9 mouse cellular contexts compared by ENCODE assay signal in genomic region chr2:167659177-167659846, GRCm38 (mm10). TPM values are rescaled to one million over a fixed set of nuclear protein-coding genes. Genes with fewer than 3 reads are reported as not detected.
DNase-seq lines count a peak whose midpoint lies in the region; ATAC-seq and TF ChIP-seq lines count a peak whose summit lies in the region.
"Had no signal": no experiment of that assay in that cellular context is flagged by ENCODE, and none has a peak within 500 bp of the region (broad histone marks: within the 10 kb centered on the region; RNA-seq: fewer than 3 reads in every experiment).

No protein-coding gene starts in this region.

- peak overlapping the region; percentile 97 for H3K4me2 ChIP-seq in heart, embryonic 11.5 days
- H3K4me2 ChIP-seq in hindbrain, embryonic 11.5 days (replicated peaks; ENCODE audit: low read depth, low read length) = peak overlapping the region; percentile 79; the same call in 1 of the 2 replicates
- H3K4me2 ChIP-seq in lung, postnatal 0 days (replicated peaks; ENCODE audit: low read depth, low read length) = peak overlapping the region; percentile 86

- TF ChIP-seq EP300 in lung, postnatal 0 days (IDR thresholded peaks at IDR 0.05) = no peak

- no peak for ATAC-seq in heart, embryonic 11.5 days (replicated peaks; ENCODE audit: insufficient number of reproducible peaks, low FRiP score, low TSS enrichment)
- ATAC-seq in hindbrain, embryonic 11.5 days (ENCODE audit: low FRiP score) = no peak
- ATAC-seq in lung, postnatal 0 days = peak; percentile 11

- DNase-seq in heart, adult 11 months = no peak
- DNase-seq in hindbrain, embryonic 11.5 days (ENCODE audit: low spot score) = no peak
- DNase-seq in lung, postnatal 0 days (ENCODE audit: low spot score) = peak; percentile 69
- DNase-seq in layer of hippocampus, adult 8-10 months (ENCODE audit: low spot score in 2 of 2) = no peak
- no peak for DNase-seq in cerebellum, postnatal 10 days
- DNase-seq in thymus, postnatal 36 days = no peak

- no peak overlapping the region for H3K4me3 ChIP-seq in heart, embryonic 11.5 days (ENCODE audit: low read depth, low read length)
- peak overlapping the region; percentile 89 for H3K4me3 ChIP-seq in E14TG2a.4 (replicated peaks; ENCODE audit: low read length)
- 0 out of 2 replicates have a peak overlapping the region, but pooled peaks have one; percentile 1 for H3K4me3 ChIP-seq in hindbrain, embryonic 11.5 days (ENCODE audit: low read depth, low read length)
- peak overlapping the region; percentile 80; the same call in 1 of the 2 replicates for H3K4me3 ChIP-seq in lung, postnatal 0 days (ENCODE audit: low read depth, low read length)

- TF ChIP-seq CTCF in E14TG2a.4 (conservative IDR thresholded peaks at IDR 0.05; ENCODE audit: low read length) = no peak
- TF ChIP-seq CTCF in lung, postnatal 0 days (IDR thresholded peaks at IDR 0.05) = no peak

- 0 out of 2 replicates have a peak, but pooled peaks cover 5% of the 10 kb centered on the region for H3K27me3 ChIP-seq in heart, embryonic 11.5 days (ENCODE audit: control insufficient read depth, insufficient read depth, low read length)
- peaks cover 24% of the 10 kb centered on the region for H3K27me3 ChIP-seq in E14TG2a.4 (ENCODE audit: insufficient read depth, low read length)
- H3K27me3 ChIP-seq in hindbrain, embryonic 11.5 days (ENCODE audit: control insufficient read depth, insufficient read depth, low read length) = peaks cover 4% of the 10 kb centered on the region; the same call in 1 of the 2 replicates
- H3K27me3 ChIP-seq in lung, postnatal 0 days (replicated peaks; ENCODE audit: insufficient read depth, low read length) = no peaks in the 10 kb centered on the region

- H3K36me3 ChIP-seq in heart, embryonic 11.5 days (ENCODE audit: control insufficient read depth, insufficient read depth, low read length) = no peaks in the 10 kb centered on the region
- H3K36me3 ChIP-seq in E14TG2a.4 (ENCODE audit: insufficient read depth, low read length) = peaks cover 33% of the 10 kb centered on the region
- no peaks in the 10 kb centered on the region for H3K36me3 ChIP-seq in hindbrain, embryonic 11.5 days (ENCODE audit: control insufficient read depth, insufficient read depth, low read length)
- no peaks in the 10 kb centered on the region for H3K36me3 ChIP-seq in lung, postnatal 0 days (ENCODE audit: insufficient read depth, low read length)

- H3K27ac ChIP-seq in heart, embryonic 11.5 days (ENCODE audit: low read depth, low read length) = no peak overlapping the region
- H3K27ac ChIP-seq in hindbrain, embryonic 11.5 days (ENCODE audit: low read depth, low read length) = no peak overlapping the region; the same call in 1 of the 2 replicates
- peak overlapping the region; percentile 84 for H3K27ac ChIP-seq in lung, postnatal 0 days (ENCODE audit: low read length)

- peaks cover 29% of the 10 kb centered on the region for H3K4me1 ChIP-seq in heart, embryonic 11.5 days (ENCODE audit: control insufficient read depth, insufficient read depth, low read length)
- peaks cover 47% of the 10 kb centered on the region for H3K4me1 ChIP-seq in E14TG2a.4 (replicated peaks; ENCODE audit: low read depth, low read length)
- H3K4me1 ChIP-seq in hindbrain, embryonic 11.5 days (replicated peaks; ENCODE audit: control insufficient read depth, insufficient read depth, low read length) = peaks cover 4% of the 10 kb centered on the region; the same call in 1 of the 2 replicates
- H3K4me1 ChIP-seq in lung, postnatal 0 days (ENCODE audit: insufficient read depth, low read depth, low read length) = peaks cover 30% of the 10 kb centered on the region

- 65% methylated on average over 10 of the region's 10 CpGs for WGBS in heart, embryonic 11.5 days (ENCODE audit: insufficient replicate concordance)
- WGBS in hindbrain, embryonic 11.5 days = 70% methylated on average over 10 of the region's 10 CpGs
- 50% methylated on average over 10 of the region's 10 CpGs for WGBS in lung, postnatal 0 days

- H3K9ac ChIP-seq in heart, embryonic 11.5 days (ENCODE audit: low read depth, low read length) = no peak overlapping the region
- peak overlapping the region; percentile 83; the same call in 1 of the 2 replicates for H3K9ac ChIP-seq in hindbrain, embryonic 11.5 days (ENCODE audit: low read depth, low read length)
- 0 out of 2 replicates have a peak overlapping the region, but pooled peaks have one; percentile 19 for H3K9ac ChIP-seq in lung, postnatal 0 days (replicated peaks; ENCODE audit: low read depth)

- H3K9me3 ChIP-seq in heart, embryonic 11.5 days (replicated peaks; ENCODE audit: control insufficient read depth, low read length) = no peaks in the 10 kb centered on the region
- H3K9me3 ChIP-seq in E14TG2a.4 (ENCODE audit: low read length) = no peaks in the 10 kb centered on the region
- no peaks in the 10 kb centered on the region for H3K9me3 ChIP-seq in hindbrain, embryonic 11.5 days (ENCODE audit: control insufficient read depth, low read length)
- no peaks in the 10 kb centered on the region for H3K9me3 ChIP-seq in lung, postnatal 0 days (ENCODE audit: low read length)

RNA-seq across cellular contexts. Expression of gene Gm20431, which starts 2.0 kb away (rescaled TPM):
- polyA plus RNA-seq in heart, embryonic 11.5 days (2014; fragmentation: Nextera tagmentation; extraction: Ambion mirVana) = 1.9 and 5.2 TPM in 2 replicates
- polyA plus RNA-seq in hindbrain, embryonic 11.5 days (2014; fragmentation: Nextera tagmentation; extraction: Ambion mirVana) = 4.0 and 8.4 TPM in 2 replicates
- 5.2 and 8.4 TPM in 2 replicates for polyA plus RNA-seq in lung, postnatal 0 days (2015; fragmentation: Nextera tagmentation; extraction: Ambion mirVana)
- 10 to 100 TPM; 35.0 to 46.6 (median 40.9) TPM for total RNA-seq in layer of hippocampus, adult 8-10 months (2022)
- total RNA-seq: neutrophil, adult 5-6 weeks had no signal

RNA-seq across cellular contexts. Expression of gene Ube2v1, which starts 27.4 kb away (rescaled TPM):
- 195 and 211 TPM in 2 replicates for polyA plus RNA-seq in heart, embryonic 11.5 days (2014; fragmentation: Nextera tagmentation; extraction: Ambion mirVana)
- polyA plus RNA-seq in hindbrain, embryonic 11.5 days (2014; fragmentation: Nextera tagmentation; extraction: Ambion mirVana) = 237 and 257 TPM in 2 replicates
- 166 and 184 TPM in 2 replicates for polyA plus RNA-seq in lung, postnatal 0 days (2015; fragmentation: Nextera tagmentation; extraction: Ambion mirVana)
- 100 to 1,000 TPM; 196 to 224 (median 216) TPM for total RNA-seq in layer of hippocampus, adult 8-10 months (2022)

RNA-seq across cellular contexts. Expression of gene Cebpb, which starts 29.4 kb away (rescaled TPM):
- polyA plus RNA-seq in heart, embryonic 11.5 days (2014; fragmentation: Nextera tagmentation; extraction: Ambion mirVana) = 8.0 and 8.2 TPM in 2 replicates
- 1.5 and 3.1 TPM in 2 replicates for polyA plus RNA-seq in hindbrain, embryonic 11.5 days (2014; fragmentation: Nextera tagmentation; extraction: Ambion mirVana)
- polyA plus RNA-seq in lung, postnatal 0 days (2015; fragmentation: Nextera tagmentation; extraction: Ambion mirVana) = 108 and 122 TPM in 2 replicates
- 10 to 100 TPM; 21.3 to 37.2 (median 25.6) TPM for total RNA-seq in layer of hippocampus, adult 8-10 months (2022)

RNA-seq across cellular contexts. Expression of gene Tmem189, which starts 30.3 kb away (rescaled TPM):
- 38.2 and 38.7 TPM in 2 replicates for polyA plus RNA-seq in heart, embryonic 11.5 days (2014; fragmentation: Nextera tagmentation; extraction: Ambion mirVana)
- polyA plus RNA-seq in hindbrain, embryonic 11.5 days (2014; fragmentation: Nextera tagmentation; extraction: Ambion mirVana) = 27.5 and 34.0 TPM in 2 replicates
- 51.7 and 55.1 TPM in 2 replicates for polyA plus RNA-seq in lung, postnatal 0 days (2015; fragmentation: Nextera tagmentation; extraction: Ambion mirVana)
- total RNA-seq in layer of hippocampus, adult 8-10 months (2022) = 10 to 100 TPM; 44.5 to 47.5 (median 46.8) TPM

Comparison
In these comparisons a context has a peak if more than half of its experiments do, and no peak if none do; other contexts are left out.
1. RNA of gene Cebpb, which starts 29.4 kb away (polyA plus RNA-seq): 108 to 122 TPM in lung, postnatal 0 days; 8.0 to 8.2 TPM in heart, embryonic 11.5 days and 1.5 to 3.1 TPM in hindbrain, embryonic 11.5 days; every median in the first group is over 10 times any median in the second.
2. Peak in every context shown above with its lines, with median percentiles within 50 percentile points of each other: H3K4me2 ChIP-seq.